Mouse (Mus musculus) stomach, embryonic 15.5 days (tissue): Measurements from ENCODE around the gene Hcls1. TPM values are rescaled to one million over a fixed set of nuclear protein-coding genes. Genes with fewer than 3 reads are reported as not detected.

Experiments used
- ATAC-seq: fragments of 200-750 bp; cut with Nextera tagmentation; 2 replicates; pipeline ENCODE4 v1.8.0; 2017; ENCODE audit warnings: low read depth, moderate number of reproducible peaks, moderate TSS enrichment; ENCODE audit not compliant: insufficient read depth, low FRiP score
- H3K27ac ChIP-seq: fragments of 300-500 bp; sonication (generic); 2 replicates; pipeline ENCODE4 v1.5.1; 2015; ENCODE audit warnings: mild to moderate bottlenecking, inconsistent platforms
- H3K27me3 ChIP-seq: fragments of 300-500 bp; sonication (generic); replicated peaks from 2 replicates; pipeline ENCODE4 v1.6.1; 2015; ENCODE audit warnings: inconsistent platforms
- H3K36me3 ChIP-seq: fragments of 300-500 bp; sonication (generic); 2 replicates; pipeline ENCODE4 v1.6.1; 2015; ENCODE audit warnings: inconsistent platforms
- H3K4me1 ChIP-seq: fragments of 300-500 bp; sonication (generic); 2 replicates; pipeline ENCODE4 v1.6.1; 2015; ENCODE audit warnings: inconsistent platforms
- H3K4me2 ChIP-seq: fragments of 300-500 bp; sonication (generic); 2 replicates; pipeline ENCODE4 v1.6.1; 2015; ENCODE audit warnings: mild to moderate bottlenecking, inconsistent platforms
- H3K4me3 ChIP-seq: fragments of 300-500 bp; sonication (generic); replicated peaks from 2 replicates; pipeline ENCODE4 v1.5.1; 2015; ENCODE audit warnings: inconsistent platforms
- H3K9ac ChIP-seq: fragments of 300-500 bp; sonication (generic); 2 replicates; pipeline ENCODE4 v1.6.1; 2015; ENCODE audit warnings: inconsistent platforms
- H3K9me3 ChIP-seq: fragments of 300-500 bp; sonication (generic); 2 replicates; pipeline ENCODE4 v1.6.1; 2016; ENCODE audit warnings: inconsistent platforms
- WGBS: fragments of 180-500 bp; shearing (Covaris S2); methylation state at CpG from one replicate; pipeline ENCODE4 v1.1.7; 2015; 5-methylcytosine and 5-hydroxymethylcytosine counted together
- polyA plus RNA-seq: library from polyadenylated mRNA; unstranded; fragments of >200 nt; fragmentation: Nextera tagmentation; extraction: Ambion mirVana; gene quantifications from 2 replicates; pipeline ENCODE4 v1.2.1, GENCODE M21; 2015

Gene Hcls1
- polyA plus RNA-seq, 1 experiment from 2014 or later = 9.0 TPM

GRCm38 (mm10) chr16:36949614-36950336, 15.0 kb downstream of the Hcls1 start:
- 60% methylated on average over 8 of the region's 8 CpGs for WGBS
- H3K9ac ChIP-seq = no peak overlapping the region

GRCm38 (mm10) chr16:36951029-36951428, 16.2 kb downstream of the Hcls1 start:
- no peak overlapping the region for H3K27ac ChIP-seq
- H3K4me1 ChIP-seq = no peaks in the 10 kb centered on the region
- H3K36me3 ChIP-seq = no peaks in the 10 kb centered on the region
- no peaks in the 10 kb centered on the region for H3K9me3 ChIP-seq
- H3K4me3 ChIP-seq = no peak overlapping the region
- no peaks in the 10 kb centered on the region for H3K27me3 ChIP-seq
- WGBS = 55% methylated on average over 4 of the region's 4 CpGs
- H3K9ac ChIP-seq = no peak overlapping the region
- no peak for ATAC-seq
- no peak overlapping the region for H3K4me2 ChIP-seq

More at GRCm38 (mm10) chr16:36949614-36950336, 15.0 kb downstream of the Hcls1 start:
- no peak overlapping the region for H3K27ac ChIP-seq
- ATAC-seq = no peak
- no peak overlapping the region for H3K4me2 ChIP-seq
- no peaks in the 10 kb centered on the region for H3K36me3 ChIP-seq
- no peaks in the 10 kb centered on the region for H3K4me1 ChIP-seq
- no peaks in the 10 kb centered on the region for H3K27me3 ChIP-seq
- no peaks in the 10 kb centered on the region for H3K9me3 ChIP-seq
- no peak overlapping the region for H3K4me3 ChIP-seq

- Histone ChIP-seq H3K4me1 (no peaks in the 10 kb centered on the region), H3K36me3 (no peaks in the 10 kb centered on the region), H3K27me3 (no peaks in the 10 kb centered on the region), H3K27ac (no peak overlapping the region), H3K4me2 (no peak overlapping the region), H3K9ac (no peak overlapping the region), H3K4me3 (no peak overlapping the region), H3K9me3 (no peaks in the 10 kb centered on the region)
- 82% methylated on average over 11 of the region's 11 CpGs for WGBS
- no peak for ATAC-seq
Measured at GRCm38 (mm10) chr16:36955106-36955505, 20.3 kb downstream of the Hcls1 start.

- Histone ChIP-seq H3K36me3 (no peaks in the 10 kb centered on the region), H3K27ac (no peak overlapping the region), H3K9me3 (no peaks in the 10 kb centered on the region), H3K4me3 (no peak overlapping the region), H3K9ac (no peak overlapping the region), H3K4me1 (no peaks in the 10 kb centered on the region), H3K27me3 (no peaks in the 10 kb centered on the region), H3K4me2 (no peak overlapping the region)
- no peak for ATAC-seq
- WGBS = 76% methylated on average over 4 of the region's 4 CpGs
Measured at GRCm38 (mm10) chr16:36963415-36963814, 28.6 kb downstream of the Hcls1 start.

- Histone ChIP-seq H3K4me2 (no peak overlapping the region), H3K27ac (no peak overlapping the region), H3K9ac (no peak overlapping the region), H3K4me1 (no peaks in the 10 kb centered on the region), H3K27me3 (no peaks in the 10 kb centered on the region), H3K36me3 (no peaks in the 10 kb centered on the region), H3K9me3 (no peaks in the 10 kb centered on the region), H3K4me3 (no peak overlapping the region)
- 86% methylated on average over 2 of the region's 2 CpGs for WGBS
- ATAC-seq = no peak
Measured at GRCm38 (mm10) chr16:36979127-36979526, 44.3 kb downstream of the Hcls1 start.

- 69% methylated on average over 1 of the region's 1 CpGs for WGBS
- no peak for ATAC-seq
- Histone ChIP-seq H3K27me3 (no peaks in the 10 kb centered on the region), H3K4me1 (no peaks in the 10 kb centered on the region), H3K9me3 (no peaks in the 10 kb centered on the region), H3K9ac (no peak overlapping the region), H3K4me3 (no peak overlapping the region), H3K36me3 (no peaks in the 10 kb centered on the region), H3K4me2 (no peak overlapping the region), H3K27ac (no peak overlapping the region)
Measured at GRCm38 (mm10) chr16:36983796-36984195, 49.0 kb downstream of the Hcls1 start.

GRCm38 (mm10) chr16:36985636-36986042, 50.9 kb downstream of the Hcls1 start:
- Histone ChIP-seq H3K4me1 (no peaks in the 10 kb centered on the region), H3K4me2 (no peak overlapping the region), H3K27me3 (no peaks in the 10 kb centered on the region), H3K36me3 (no peaks in the 10 kb centered on the region), H3K27ac (no peak overlapping the region), H3K9ac (no peak overlapping the region), H3K9me3 (no peaks in the 10 kb centered on the region), H3K4me3 (no peak overlapping the region)
- ATAC-seq = no peak
- whole genome bisulfite sequencing = 71% methylated on average over 5 of the region's 5 CpGs

- H3K9ac ChIP-seq = no peak overlapping the region
- H3K27ac ChIP-seq = no peak overlapping the region
- H3K4me1 ChIP-seq = no peaks in the 10 kb centered on the region
- no peak for ATAC-seq
- WGBS = 63% methylated on average over 2 of the region's 2 CpGs
- no peak overlapping the region for H3K4me2 ChIP-seq
- no peaks in the 10 kb centered on the region for H3K9me3 ChIP-seq
- no peaks in the 10 kb centered on the region for H3K27me3 ChIP-seq
- no peak overlapping the region for H3K4me3 ChIP-seq
- H3K36me3 ChIP-seq = no peaks in the 10 kb centered on the region
Measured at GRCm38 (mm10) chr16:36987399-36987798, 52.6 kb downstream of the Hcls1 start.

GRCm38 (mm10) chr16:36988066-36988465, 53.3 kb downstream of the Hcls1 start:
- ATAC-seq = no peak
- Histone ChIP-seq H3K4me1 (no peaks in the 10 kb centered on the region), H3K36me3 (no peaks in the 10 kb centered on the region), H3K4me3 (no peak overlapping the region), H3K27ac (no peak overlapping the region), H3K9me3 (no peaks in the 10 kb centered on the region), H3K4me2 (no peak overlapping the region), H3K9ac (no peak overlapping the region), H3K27me3 (no peaks in the 10 kb centered on the region)

GRCm38 (mm10) chr16:36989493-36989892, 54.7 kb downstream of the Hcls1 start:
- H3K4me2 ChIP-seq = no peak overlapping the region
- ATAC-seq = no peak
- WGBS = 70% methylated on average over 8 of the region's 8 CpGs

GRCm38 (mm10) chr16:36989999-36990625, 55.3 kb downstream of the Hcls1 start, which contains the start of gene Fbxo40:
Gene Fbxo40, minus strand, starts transcription at chr16:36990467.
- Histone ChIP-seq H3K36me3 (no peaks in the 10 kb centered on the region), H3K4me2 (no peak within 1 kb of the TSS), H3K4me3 (no peak within 1 kb of the TSS), H3K27me3 (no peaks in the 10 kb centered on the region), H3K9ac (no peak within 1 kb of the TSS), H3K4me1 (no peaks in the 10 kb centered on the region), H3K9me3 (no peaks in the 10 kb centered on the region), H3K27ac (no peak within 1 kb of the TSS)
- ATAC-seq = no peak
- 52% methylated on average over 18 of the region's 18 CpGs for WGBS

More at GRCm38 (mm10) chr16:36989493-36989892, 54.7 kb downstream of the Hcls1 start:
- H3K4me1 ChIP-seq = no peaks in the 10 kb centered on the region
- H3K36me3 ChIP-seq = no peaks in the 10 kb centered on the region
- H3K9me3 ChIP-seq = no peaks in the 10 kb centered on the region
- H3K9ac ChIP-seq = no peak overlapping the region
- no peaks in the 10 kb centered on the region for H3K27me3 ChIP-seq
- no peak overlapping the region for H3K27ac ChIP-seq
- H3K4me3 ChIP-seq = no peak overlapping the region

- H3K4me2 ChIP-seq = no peak overlapping the region
- ATAC-seq = no peak
- H3K27ac ChIP-seq = no peak overlapping the region
- H3K4me1 ChIP-seq = no peaks in the 10 kb centered on the region
- H3K36me3 ChIP-seq = no peaks in the 10 kb centered on the region
- no peak overlapping the region for H3K9ac ChIP-seq
- H3K4me3 ChIP-seq = no peak overlapping the region
- no peaks in the 10 kb centered on the region for H3K9me3 ChIP-seq
- H3K27me3 ChIP-seq = no peaks in the 10 kb centered on the region
- WGBS = 70% methylated on average over 6 of the region's 6 CpGs
Measured at GRCm38 (mm10) chr16:36997650-36998049, 62.9 kb downstream of the Hcls1 start.
